Mouse (Mus musculus) layer of hippocampus, adult 2 months (tissue): ENCODE results near the gene Ylpm1. TPM values are rescaled to one million over a fixed set of nuclear protein-coding genes. Genes with fewer than 3 reads are reported as not detected.

ENCODE experiments used
- DNase-seq, 2 experiments: peaks; one replicate each; pipeline ENCODE4 v3.0.0; 2022; ENCODE audit warnings: low spot score in 2 of 2
- H3K27ac ChIP-seq: fragments of 200-600 bp; 2 replicates; pipeline ENCODE4 v1.8.1; 2022
- H3K4me3 ChIP-seq: fragments of 200-600 bp; 2 replicates; pipeline ENCODE4 v1.8.1; 2022; ENCODE audit warnings: mild to moderate bottlenecking
- CTCF ChIP-seq: fragments of 200-600 bp; conservative IDR thresholded peaks from 2 replicates; pipeline ENCODE4 v1.8.1; 2022; ENCODE audit warnings: antibody characterized with exemption, mild to moderate bottlenecking, moderate library complexity
- total RNA-seq, 2 experiments: library from RNA; stranded (reverse); gene quantifications; 2 replicates each; pipeline ENCODE4 v1.2.3; 2021

Ylpm1 gene
- total RNA-seq, 2 experiments from 2014 or later, result 129 to 146 TPM

DNA sequence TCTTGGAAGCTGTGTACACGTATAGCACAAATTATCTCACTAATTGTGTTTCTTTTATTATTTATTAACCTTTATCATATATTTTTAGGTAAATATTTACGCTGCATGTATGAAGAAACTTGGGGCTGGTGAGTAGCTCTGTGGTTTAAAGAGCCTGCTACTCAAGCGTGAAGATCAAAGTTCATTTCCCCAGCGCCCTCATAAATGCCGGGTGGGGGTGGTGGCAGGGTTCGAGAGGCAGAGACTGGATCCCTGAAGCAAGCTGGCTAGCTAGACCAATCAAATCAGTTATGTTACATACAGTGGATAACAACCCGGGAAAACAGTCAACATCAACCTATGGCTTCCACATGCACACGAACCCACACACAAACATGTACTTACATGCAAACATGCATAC lies 107.0 kb downstream of the Ylpm1 start:
- Histone ChIP-seq H3K27ac (no peak overlapping the region), H3K4me3 (no peak overlapping the region)
- no peak for TF ChIP-seq CTCF
- no peak for DNase-seq

DNA sequence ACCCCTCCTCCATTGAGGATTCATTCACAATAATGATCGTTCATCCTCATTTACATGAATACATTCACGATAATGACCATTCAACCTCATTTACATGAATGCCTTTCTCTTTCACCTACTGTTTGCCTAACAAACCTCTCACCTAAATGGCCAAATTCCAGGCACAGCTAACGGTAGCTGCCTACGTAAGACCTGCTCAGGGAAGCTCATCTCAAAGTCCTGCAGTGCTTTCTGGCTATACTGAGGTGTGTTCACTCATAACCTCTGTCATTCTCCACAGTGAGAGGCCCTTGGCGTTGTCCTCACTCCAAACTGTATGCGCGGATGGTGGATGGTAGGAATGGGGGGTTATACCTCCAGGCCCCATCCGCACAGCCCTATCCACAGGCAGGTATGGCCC lies 108.7 kb downstream of the Ylpm1 start:
- no peak for TF ChIP-seq CTCF
- no peak overlapping the region for H3K4me3 ChIP-seq
- H3K27ac ChIP-seq, result no peak overlapping the region
- DNase-seq, result no peak

DNA sequence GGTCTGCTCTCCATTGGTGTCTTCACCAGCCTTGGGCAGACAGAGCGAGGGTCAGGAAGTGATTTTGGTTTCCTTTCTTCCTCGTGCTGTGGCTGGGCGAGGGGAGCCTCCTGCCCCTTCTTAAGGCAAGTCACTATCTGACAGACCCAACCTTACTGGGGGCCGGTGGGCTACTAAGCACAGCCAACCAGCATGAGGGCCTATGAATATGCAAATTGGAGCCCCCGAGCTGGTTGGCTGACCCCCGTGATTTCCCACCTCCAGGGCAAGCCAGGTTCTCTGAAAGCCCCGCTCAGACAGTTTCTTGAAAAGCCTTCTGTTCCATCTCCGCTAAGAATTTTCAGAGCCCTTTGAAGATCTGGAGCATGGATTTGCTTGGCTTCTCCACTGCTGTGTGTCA lies 110.2 kb downstream of the Ylpm1 start:
- Histone ChIP-seq H3K4me3 (no peak overlapping the region), H3K27ac (no peak overlapping the region)
- DNase-seq, result no peak
- no peak for TF ChIP-seq CTCF

DNA sequence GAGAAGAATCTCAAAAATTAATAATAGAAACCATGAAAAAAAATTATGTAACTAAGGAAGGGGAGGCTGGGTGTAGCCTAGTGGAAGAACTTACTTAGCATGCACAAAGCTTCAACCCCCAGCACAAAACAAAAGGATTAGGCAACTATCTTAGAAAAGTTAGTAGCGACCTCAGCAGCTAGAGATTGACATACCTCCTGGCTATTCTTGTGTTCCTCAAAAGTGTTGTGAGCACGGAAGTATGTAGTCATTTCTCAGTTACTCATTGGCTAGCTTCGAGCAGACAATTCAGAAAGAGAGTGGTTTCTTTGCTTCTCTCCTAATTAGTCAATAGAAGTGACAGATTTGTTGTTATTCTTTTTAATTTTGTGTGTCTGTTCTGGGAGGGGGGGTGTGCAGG lies 112.5 kb downstream of the Ylpm1 start:
- no peak for DNase-seq
- H3K4me3 ChIP-seq, result no peak overlapping the region
- no peak overlapping the region for H3K27ac ChIP-seq
- TF ChIP-seq CTCF, result no peak

DNA sequence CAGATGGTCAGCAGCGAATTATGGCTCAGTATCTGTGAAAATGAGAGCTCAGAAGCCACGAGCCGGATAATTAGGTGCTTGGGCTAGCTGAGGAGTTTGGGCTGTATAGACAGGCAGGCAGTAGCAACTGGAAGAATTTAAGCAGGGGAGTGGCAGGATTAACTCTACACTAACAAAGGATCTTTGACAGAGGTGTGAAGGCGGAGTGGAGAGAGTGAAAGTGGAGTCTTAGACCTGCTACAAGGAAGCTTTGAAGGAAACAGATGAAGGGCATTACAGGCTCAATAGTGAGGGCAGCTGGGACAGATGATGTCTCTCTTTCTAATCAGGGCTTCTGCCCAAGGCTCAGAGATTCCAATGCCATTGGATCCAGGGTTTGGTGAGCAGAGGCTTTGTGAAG lies 113.3 kb downstream of the Ylpm1 start:
- Histone ChIP-seq H3K4me3 (peak overlapping the region; percentile 89; the same call in 1 of the 2 replicates), H3K27ac (no peak overlapping the region)
- no peak for TF ChIP-seq CTCF
- no peak for DNase-seq

DNA sequence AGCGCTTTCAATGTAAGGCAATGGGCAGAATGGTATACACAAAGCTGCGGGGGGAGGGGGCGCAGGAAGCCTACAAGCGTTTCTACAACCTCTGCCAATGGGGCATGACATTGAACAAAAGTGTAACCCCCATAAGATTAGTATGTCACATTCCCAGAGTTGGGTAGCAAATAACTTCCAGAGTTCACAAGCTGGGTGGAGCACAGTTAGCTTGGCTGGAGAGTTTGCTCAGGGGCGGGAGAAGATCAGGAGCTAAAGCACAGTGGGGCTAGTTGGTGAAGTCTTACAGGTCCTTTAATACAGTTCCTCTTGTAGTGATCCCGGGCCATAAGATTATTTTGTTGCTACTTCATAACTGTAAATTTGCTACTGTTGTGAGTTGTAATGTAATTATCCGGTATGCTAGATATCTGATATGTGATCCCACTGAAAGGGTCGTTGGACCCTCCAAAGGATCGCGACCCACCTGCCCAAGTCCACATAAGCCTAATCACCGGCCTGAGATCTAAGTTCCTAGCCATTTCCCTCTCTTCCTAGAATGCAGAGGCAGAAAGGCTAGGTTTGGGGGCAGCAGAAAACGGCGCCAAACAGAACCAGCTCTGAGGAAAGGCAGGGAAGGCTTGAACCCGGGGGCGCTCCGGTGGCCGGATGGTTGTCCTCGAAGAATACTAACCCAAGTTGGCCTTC lies 114.0 kb downstream of the Ylpm1 start:
- Histone ChIP-seq H3K4me3 (peak overlapping the region; percentile 89), H3K27ac (peak overlapping the region; percentile 92)
- TF ChIP-seq CTCF, result no peak
- no peak for DNase-seq

DNA sequence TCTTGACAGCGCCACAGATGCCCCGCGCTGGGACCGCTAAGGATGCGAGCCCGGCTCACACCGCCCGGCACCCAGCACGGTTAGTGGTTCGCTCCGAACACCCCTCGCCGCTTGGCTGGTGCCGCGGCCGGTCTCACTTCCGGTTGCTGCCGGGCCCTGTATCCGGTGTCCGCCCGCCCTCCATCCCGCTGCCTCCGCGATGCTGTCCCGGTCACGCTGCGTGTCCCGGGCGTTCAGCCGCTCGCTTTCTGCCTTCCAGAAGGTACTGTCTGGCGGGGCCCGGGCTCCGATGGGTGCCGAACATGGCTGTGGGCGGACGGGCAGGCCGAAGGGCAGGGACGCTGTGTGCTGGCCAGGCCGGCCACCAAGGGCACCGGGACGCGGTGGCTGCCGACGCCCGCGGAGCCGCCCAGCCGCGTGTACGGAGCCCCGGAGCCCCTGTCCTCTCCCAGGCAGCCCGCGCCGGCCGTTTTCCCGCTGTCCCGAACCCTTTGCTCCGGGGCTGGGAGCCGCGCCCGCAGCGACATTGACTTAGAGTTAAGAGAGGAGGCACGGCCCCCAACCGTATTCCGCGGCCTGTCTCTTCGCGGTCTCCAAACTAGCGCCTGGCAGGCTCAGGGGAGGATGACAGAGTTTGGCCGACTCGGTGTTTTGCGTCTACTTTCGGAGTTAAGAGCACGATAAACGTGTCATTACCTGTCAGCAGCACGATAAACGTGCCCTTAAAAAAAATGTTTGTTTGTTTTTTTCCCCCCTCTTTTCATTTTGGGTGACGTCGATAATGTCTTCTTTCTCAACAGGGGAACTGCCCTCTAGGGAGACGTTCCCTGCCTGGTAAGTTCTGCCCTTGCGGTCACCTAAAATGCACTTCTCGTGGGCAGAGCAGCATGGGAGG lies 114.8 kb downstream of the Ylpm1 start, which contains the start of the genes Prox2 and Dlst:
Gene Prox2 (minus strand): TSS at position 62 of the 895 bp plus-strand sequence.
Gene Dlst (plus strand): TSS at position 136 of the 895 bp plus-strand sequence.
- Histone ChIP-seq H3K4me3 (peak within 1 kb of the TSS; percentile 89), H3K27ac (peak within 1 kb of the TSS; percentile 92)
- DNase-seq, result peak; percentile 86 to 90
- peak; percentile 26 for TF ChIP-seq CTCF

DNA sequence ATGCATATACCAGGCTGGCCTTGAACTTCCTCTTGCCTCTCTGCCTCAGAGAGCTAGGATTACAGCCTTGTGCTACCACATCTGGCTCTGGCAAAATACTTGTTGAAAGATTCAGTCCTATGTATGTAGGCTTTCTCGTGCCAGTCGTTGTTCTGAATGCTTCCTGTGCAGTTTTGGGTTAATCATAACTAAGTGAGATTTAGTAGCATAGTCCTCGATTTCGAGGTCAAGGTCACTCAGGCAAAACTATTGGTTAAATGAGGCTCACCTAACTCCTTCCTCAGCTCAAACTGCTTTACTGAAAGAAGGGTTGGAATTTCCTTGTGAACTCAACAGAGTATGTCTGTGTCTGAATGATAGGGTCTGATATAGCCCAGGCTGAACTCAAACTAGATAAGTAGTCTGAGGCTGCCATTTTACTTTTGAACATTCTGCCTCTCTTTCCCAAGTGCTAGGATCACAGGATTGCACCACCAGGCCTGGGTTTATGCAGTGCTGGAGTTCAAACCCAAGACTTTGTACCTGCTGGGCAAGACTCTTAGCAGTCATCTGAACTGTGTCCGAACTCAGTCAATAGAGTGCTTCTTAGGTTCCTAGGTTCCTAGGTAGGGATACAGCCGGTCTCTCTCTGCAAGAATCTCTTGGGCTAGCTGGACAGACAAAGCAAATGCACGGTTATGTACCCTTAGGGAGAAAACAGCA lies 116.6 kb downstream of the Ylpm1 start:
- TF ChIP-seq CTCF, result no peak
- Histone ChIP-seq H3K27ac (peak overlapping the region; percentile 41; the same call in 1 of the 2 replicates), H3K4me3 (no peak overlapping the region; the same call in 1 of the 2 replicates)
- no peak for DNase-seq

DNA sequence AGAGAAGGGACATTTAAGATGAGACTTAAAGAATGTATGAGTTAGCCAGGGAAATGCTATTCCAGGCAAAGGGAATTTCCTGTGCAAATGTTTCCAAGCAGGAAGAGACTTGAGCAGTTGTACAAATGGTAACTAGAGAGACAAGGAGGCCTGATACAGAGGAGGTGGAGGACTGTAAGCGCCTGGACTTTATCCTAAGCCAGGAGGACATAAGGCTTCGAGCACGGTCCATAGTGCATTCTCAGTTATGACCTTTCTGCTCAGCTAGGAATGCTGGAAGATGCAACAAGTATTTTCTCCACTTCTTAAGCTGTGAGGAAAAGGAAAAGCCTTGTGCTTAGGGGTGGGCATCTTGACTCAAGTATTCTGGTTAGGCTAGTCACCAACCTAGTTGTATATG lies 117.2 kb downstream of the Ylpm1 start:
- no peak for DNase-seq
- H3K4me3 ChIP-seq, result no peak overlapping the region

DNA sequence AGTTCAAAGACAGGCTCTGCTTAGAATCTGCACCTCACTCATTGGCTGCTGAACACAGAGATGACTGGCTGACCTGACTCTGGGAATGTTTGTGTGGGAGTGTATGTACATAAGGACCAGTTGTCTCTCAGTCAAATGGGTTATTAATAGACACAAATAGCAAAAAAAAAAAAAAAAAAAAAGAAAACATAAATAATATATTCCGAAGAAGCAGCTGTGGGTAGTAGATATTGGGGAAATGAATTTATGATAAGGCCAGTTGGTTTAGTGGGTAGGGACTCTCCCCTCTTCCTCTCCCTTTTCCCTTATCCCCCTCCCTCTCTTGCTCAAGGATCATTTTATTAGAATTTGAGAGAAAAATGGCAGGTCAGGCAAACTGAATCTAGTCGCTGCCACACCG lies 117.8 kb downstream of the Ylpm1 start:
- H3K27ac ChIP-seq, result no peak overlapping the region; the same call in 1 of the 2 replicates
- no peak for TF ChIP-seq CTCF
- H3K4me3 ChIP-seq, result no peak overlapping the region
- no peak for DNase-seq

More for the DNA sequence above, 117.2 kb downstream of the Ylpm1 start:
- TF ChIP-seq CTCF, result no peak
- H3K27ac ChIP-seq, result peak overlapping the region; percentile 41; the same call in 1 of the 2 replicates

DNA sequence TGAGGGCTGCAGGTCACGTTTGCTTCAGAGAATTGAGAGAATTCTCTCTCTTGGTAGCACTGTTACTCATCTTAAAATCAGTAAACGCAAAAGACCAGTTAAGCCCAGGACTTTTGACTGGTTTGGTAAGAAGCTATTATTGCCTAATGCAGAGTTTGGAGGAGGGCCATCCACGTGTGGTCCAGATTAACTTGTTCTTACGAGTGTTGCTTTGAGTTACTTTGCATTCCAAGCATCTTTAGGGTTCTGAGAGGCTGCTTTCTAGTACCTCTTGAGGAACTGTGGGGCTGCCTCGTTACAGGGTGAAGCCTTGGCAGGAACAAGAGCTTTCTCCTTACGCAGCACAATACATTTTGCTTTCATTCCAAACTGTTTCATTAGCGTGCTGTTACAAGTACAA lies 119.6 kb downstream of the Ylpm1 start:
- TF ChIP-seq CTCF, result no peak
- DNase-seq, result no peak
- H3K27ac ChIP-seq, result no peak overlapping the region
- no peak overlapping the region for H3K4me3 ChIP-seq

Other genes with a start within 250 kb of the Ylpm1 start
- 10 to 100 TPM; 25.9 to 28.2 TPM for gene Npc2, start 223.2 kb upstream of the Ylpm1 start, total RNA-seq
- 10 to 100 TPM; 51.6 to 64.3 TPM for gene Isca2, start 223.1 kb upstream of the Ylpm1 start, total RNA-seq
- gene Ltbp2, start 119.8 kb upstream of the Ylpm1 start, total RNA-seq, result under 1 TPM; 0.26 to 0.71 TPM
- 10 to 100 TPM; 33.8 to 34.7 TPM for gene Fcf1, start 25.4 kb upstream of the Ylpm1 start, total RNA-seq
- 100 to 1,000 TPM; 108 to 115 TPM for gene Arel1, start 25.4 kb upstream of the Ylpm1 start, total RNA-seq
- gene Prox2, start 114.4 kb downstream of the Ylpm1 start, total RNA-seq, result 1 to 10 TPM; 2.0 to 2.2 TPM
- 100 to 1,000 TPM; 145 to 155 TPM for gene Dlst, start 114.5 kb downstream of the Ylpm1 start, total RNA-seq
- gene Rps6kl1, start 154.9 kb downstream of the Ylpm1 start, total RNA-seq, result 10 to 100 TPM; 39.0 to 40.0 TPM
- gene Pgf, start 181.5 kb downstream of the Ylpm1 start, total RNA-seq, result 1 to 10 TPM; 4.7 to 5.2 TPM
- gene Eif2b2, start 223.2 kb downstream of the Ylpm1 start, total RNA-seq, result 10 to 100 TPM; 63.5 to 65.3 TPM